Mouse (Mus musculus) spleen, adult 2 months (tissue): ENCODE measurements around the gene Muc5ac.

ENCODE experiments used
- CTCF ChIP-seq: fragments of 200-500 bp; IDR thresholded peaks from 2 replicates; pipeline ENCODE4 v1.5.1; 2011; ENCODE audit warnings: mild to moderate bottlenecking, inconsistent platforms; ENCODE audit not compliant: insufficient read depth, insufficient read length, insufficient replicate concordance; ENCODE audit errors: extremely low read depth
- POLR2A ChIP-seq: fragments of 200-500 bp; IDR thresholded peaks from 2 replicates; pipeline ENCODE4 v1.6.1; 2011; ENCODE audit warnings: low read depth, low read length, inconsistent platforms

GRCm38 (mm10) chr7:141805384-141805783 lies 16.6 kb downstream of the Muc5ac start:
- TF ChIP-seq CTCF (no peak), POLR2A (no peak)
